Mouse (Mus musculus): Measurements from ENCODE around the gene Cd8a. TPM values are rescaled to one million over a fixed set of nuclear protein-coding genes. Genes with fewer than 3 reads are reported as not detected.

Cd8a gene
- polyA plus RNA-seq, 1 experiment from 2014 or later, result not detected

- H3K4me3 ChIP-seq (ENCODE audit: low read depth, low read length), result no peak overlapping the region
- 79% methylated on average over 2 of the region's 2 CpGs for WGBS
- H3K9me3 ChIP-seq (ENCODE audit: control insufficient read depth, low read length), result 0 out of 2 replicates have a peak, but pooled peaks cover 6% of the 10 kb centered on the region
- no peak for DNase-seq (ENCODE audit: low spot score)
- no peaks in the 10 kb centered on the region for H3K27me3 ChIP-seq (replicated peaks; ENCODE audit: control insufficient read depth, insufficient read depth, low read length)
- no peaks in the 10 kb centered on the region for H3K36me3 ChIP-seq (ENCODE audit: control insufficient read depth, insufficient read depth, low read length)
- H3K27ac ChIP-seq (ENCODE audit: low read depth), result no peak overlapping the region
- no peak overlapping the region for H3K4me2 ChIP-seq (ENCODE audit: low read length)
- ATAC-seq (replicated peaks; ENCODE audit: low FRiP score, low TSS enrichment, low read depth), result no peak
- no peaks in the 10 kb centered on the region for H3K4me1 ChIP-seq (replicated peaks; ENCODE audit: control insufficient read depth, insufficient read depth, low read length)
- no peak overlapping the region for H3K9ac ChIP-seq (ENCODE audit: low read length)
These were observed 1.7 kb downstream of the Cd8a start for GRCm38 (mm10) chr6:71374921-71375320.

- DNase-seq (ENCODE audit: low spot score), result no peak
- Histone ChIP-seq H3K4me3 (ENCODE audit: low read depth, low read length) (no peak overlapping the region), H3K36me3 (ENCODE audit: control insufficient read depth, insufficient read depth, low read length) (no peaks in the 10 kb centered on the region), H3K27me3 (replicated peaks; ENCODE audit: control insufficient read depth, insufficient read depth, low read length) (no peaks in the 10 kb centered on the region), H3K9ac (ENCODE audit: low read length) (no peak overlapping the region), H3K9me3 (ENCODE audit: control insufficient read depth, low read length) (0 out of 2 replicates have a peak, but pooled peaks cover 6% of the 10 kb centered on the region), H3K27ac (ENCODE audit: low read depth) (no peak overlapping the region), H3K4me2 (ENCODE audit: low read length) (no peak overlapping the region), H3K4me1 (replicated peaks; ENCODE audit: control insufficient read depth, insufficient read depth, low read length) (no peaks in the 10 kb centered on the region)
- ATAC-seq (replicated peaks; ENCODE audit: low FRiP score, low TSS enrichment, low read depth), result no peak
- 98% methylated on average over 13 of the region's 13 CpGs for WGBS
These were observed 3.5 kb downstream of the Cd8a start for GRCm38 (mm10) chr6:71376711-71377110.

DNA sequence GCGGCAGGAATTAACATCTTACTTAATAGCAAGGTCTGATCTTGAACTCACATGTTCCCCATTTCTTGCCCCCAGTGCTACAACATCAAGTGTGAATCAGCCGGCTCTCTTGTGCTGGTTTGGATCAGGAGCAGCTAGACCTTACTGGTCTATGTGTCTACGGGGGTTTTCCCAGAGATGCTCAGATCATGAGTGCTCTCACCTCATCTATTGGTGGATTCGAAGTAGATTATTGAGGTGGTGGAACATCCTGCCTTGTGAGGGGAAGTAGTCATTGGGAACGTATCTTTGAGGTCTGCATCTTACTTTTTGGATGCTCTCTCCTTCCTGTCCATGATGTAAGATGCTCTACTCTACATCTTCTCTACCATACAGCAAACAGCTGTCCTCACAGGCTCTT, 8.4 kb downstream of the Cd8a start:
- Histone ChIP-seq H3K27ac (ENCODE audit: low read depth) (no peak overlapping the region), H3K4me3 (ENCODE audit: low read depth, low read length) (no peak overlapping the region), H3K9me3 (ENCODE audit: control insufficient read depth, low read length) (0 out of 2 replicates have a peak, but pooled peaks cover 6% of the 10 kb centered on the region), H3K36me3 (ENCODE audit: control insufficient read depth, insufficient read depth, low read length) (no peaks in the 10 kb centered on the region), H3K27me3 (replicated peaks; ENCODE audit: control insufficient read depth, insufficient read depth, low read length) (no peaks in the 10 kb centered on the region), H3K4me2 (ENCODE audit: low read length) (no peak overlapping the region), H3K4me1 (replicated peaks; ENCODE audit: control insufficient read depth, insufficient read depth, low read length) (no peaks in the 10 kb centered on the region), H3K9ac (ENCODE audit: low read length) (no peak overlapping the region)
- 85% methylated on average over 5 of the region's 5 CpGs for WGBS
- no peak for DNase-seq (ENCODE audit: low spot score)
- ATAC-seq (replicated peaks; ENCODE audit: low FRiP score, low TSS enrichment, low read depth), result no peak

DNA sequence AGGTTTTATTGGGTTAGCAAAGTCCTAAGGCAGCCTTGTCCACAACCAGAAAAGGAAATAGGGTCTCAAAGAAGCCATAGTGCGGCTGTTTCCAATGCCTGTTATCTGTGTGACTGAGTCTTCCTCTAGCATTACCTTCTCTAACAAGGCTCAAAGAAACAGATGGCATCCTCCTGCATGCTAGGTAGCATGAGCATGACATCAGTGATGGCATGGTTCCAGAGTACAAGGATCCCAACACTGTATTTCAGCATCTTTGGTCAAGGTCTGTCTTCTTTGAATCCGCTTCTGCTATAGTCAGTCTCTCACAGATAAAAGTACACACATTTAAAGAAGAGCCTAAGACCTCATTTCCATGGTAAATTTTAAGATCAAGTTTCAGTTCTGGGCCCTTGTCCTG, 17.3 kb downstream of the Cd8a start:
- Histone ChIP-seq H3K36me3 (ENCODE audit: control insufficient read depth, insufficient read depth, low read length) (peaks cover 46% of the 10 kb centered on the region), H3K9ac (ENCODE audit: low read length) (no peak overlapping the region), H3K4me3 (ENCODE audit: low read depth, low read length) (no peak overlapping the region), H3K4me2 (ENCODE audit: low read length) (no peak overlapping the region), H3K27ac (ENCODE audit: low read depth) (no peak overlapping the region), H3K27me3 (replicated peaks; ENCODE audit: control insufficient read depth, insufficient read depth, low read length) (no peaks in the 10 kb centered on the region), H3K9me3 (ENCODE audit: control insufficient read depth, low read length) (no peaks in the 10 kb centered on the region), H3K4me1 (replicated peaks; ENCODE audit: control insufficient read depth, insufficient read depth, low read length) (no peaks in the 10 kb centered on the region)
- no peak for ATAC-seq (replicated peaks; ENCODE audit: low FRiP score, low TSS enrichment, low read depth)
- WGBS, result 94% methylated on average over 2 of the region's 2 CpGs
- DNase-seq (ENCODE audit: low spot score), result no peak

GRCm38 (mm10) chr6:71396016-71396415, 22.8 kb downstream of the Cd8a start:
- DNase-seq (ENCODE audit: low spot score) (no peak), ATAC-seq (replicated peaks; ENCODE audit: low FRiP score, low TSS enrichment, low read depth) (no peak)
- Histone ChIP-seq H3K27ac (ENCODE audit: low read depth) (no peak overlapping the region), H3K4me1 (replicated peaks; ENCODE audit: control insufficient read depth, insufficient read depth, low read length) (no peaks in the 10 kb centered on the region), H3K9ac (ENCODE audit: low read length) (no peak overlapping the region), H3K4me3 (ENCODE audit: low read depth, low read length) (no peak overlapping the region), H3K4me2 (ENCODE audit: low read length) (no peak overlapping the region), H3K36me3 (ENCODE audit: control insufficient read depth, insufficient read depth, low read length) (peaks cover 65% of the 10 kb centered on the region), H3K9me3 (ENCODE audit: control insufficient read depth, low read length) (no peaks in the 10 kb centered on the region), H3K27me3 (replicated peaks; ENCODE audit: control insufficient read depth, insufficient read depth, low read length) (no peaks in the 10 kb centered on the region)
- 93% methylated on average over 1 of the region's 1 CpGs for WGBS

DNA sequence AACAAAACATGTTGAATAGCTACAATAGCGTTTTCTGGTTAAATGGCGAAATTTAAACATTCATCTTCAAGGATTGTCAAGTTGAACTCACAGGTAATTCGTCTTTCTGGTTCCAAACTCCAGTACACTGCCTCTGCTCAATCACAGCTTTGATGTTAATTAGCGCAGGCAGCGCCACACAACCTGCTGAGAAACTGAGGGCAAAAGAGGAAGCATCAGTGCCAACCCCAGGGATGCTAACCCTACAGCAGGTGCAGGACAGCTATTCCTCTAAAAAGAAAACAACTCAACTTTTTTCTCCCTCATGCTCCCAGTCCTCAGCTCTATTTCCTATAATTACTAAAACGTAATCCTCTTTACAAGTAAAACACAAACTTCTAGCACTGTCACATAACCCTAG, 23.5 kb downstream of the Cd8a start:
- DNase-seq (ENCODE audit: low spot score), result no peak
- no peak overlapping the region for H3K9ac ChIP-seq (ENCODE audit: low read length)
- H3K4me1 ChIP-seq (replicated peaks; ENCODE audit: control insufficient read depth, insufficient read depth, low read length), result no peaks in the 10 kb centered on the region
- no peak overlapping the region for H3K4me2 ChIP-seq (ENCODE audit: low read length)
- H3K9me3 ChIP-seq (ENCODE audit: control insufficient read depth, low read length), result no peaks in the 10 kb centered on the region
- peaks cover 59% of the 10 kb centered on the region for H3K36me3 ChIP-seq (ENCODE audit: control insufficient read depth, insufficient read depth, low read length)
- H3K4me3 ChIP-seq (ENCODE audit: low read depth, low read length), result no peak overlapping the region
- H3K27ac ChIP-seq (ENCODE audit: low read depth), result no peak overlapping the region
- no peaks in the 10 kb centered on the region for H3K27me3 ChIP-seq (replicated peaks; ENCODE audit: control insufficient read depth, insufficient read depth, low read length)
- WGBS, result 93% methylated on average over 6 of the region's 6 CpGs
- ATAC-seq (replicated peaks; ENCODE audit: low FRiP score, low TSS enrichment, low read depth), result no peak

- H3K27me3 ChIP-seq (replicated peaks; ENCODE audit: control insufficient read depth, insufficient read depth, low read length), result no peaks in the 10 kb centered on the region
- H3K4me2 ChIP-seq (ENCODE audit: low read length), result no peak overlapping the region
- H3K9ac ChIP-seq (ENCODE audit: low read length), result no peak overlapping the region
- H3K36me3 ChIP-seq (ENCODE audit: control insufficient read depth, insufficient read depth, low read length), result peaks cover 39% of the 10 kb centered on the region
- DNase-seq (ENCODE audit: low spot score), result no peak
- 82% methylated on average over 4 of the region's 4 CpGs for WGBS
- no peaks in the 10 kb centered on the region for H3K9me3 ChIP-seq (ENCODE audit: control insufficient read depth, low read length)
- ATAC-seq (replicated peaks; ENCODE audit: low FRiP score, low TSS enrichment, low read depth), result no peak
- no peaks in the 10 kb centered on the region for H3K4me1 ChIP-seq (replicated peaks; ENCODE audit: control insufficient read depth, insufficient read depth, low read length)
- H3K27ac ChIP-seq (ENCODE audit: low read depth), result no peak overlapping the region
- H3K4me3 ChIP-seq (ENCODE audit: low read depth, low read length), result no peak overlapping the region
These were observed 25.8 kb downstream of the Cd8a start for GRCm38 (mm10) chr6:71398829-71399609.

GRCm38 (mm10) chr6:71414624-71415023, 41.4 kb downstream of the Cd8a start:
- Histone ChIP-seq H3K4me2 (ENCODE audit: low read length) (no peak overlapping the region), H3K27me3 (replicated peaks; ENCODE audit: control insufficient read depth, insufficient read depth, low read length) (no peaks in the 10 kb centered on the region), H3K4me1 (replicated peaks; ENCODE audit: control insufficient read depth, insufficient read depth, low read length) (no peaks in the 10 kb centered on the region), H3K9ac (ENCODE audit: low read length) (no peak overlapping the region), H3K27ac (ENCODE audit: low read depth) (no peak overlapping the region), H3K36me3 (ENCODE audit: control insufficient read depth, insufficient read depth, low read length) (peaks cover 31% of the 10 kb centered on the region), H3K4me3 (ENCODE audit: low read depth, low read length) (no peak overlapping the region), H3K9me3 (ENCODE audit: control insufficient read depth, low read length) (no peaks in the 10 kb centered on the region)
- DNase-seq (ENCODE audit: low spot score) (no peak), ATAC-seq (replicated peaks; ENCODE audit: low FRiP score, low TSS enrichment, low read depth) (no peak)
- WGBS, result 87% methylated on average over 4 of the region's 4 CpGs

DNA sequence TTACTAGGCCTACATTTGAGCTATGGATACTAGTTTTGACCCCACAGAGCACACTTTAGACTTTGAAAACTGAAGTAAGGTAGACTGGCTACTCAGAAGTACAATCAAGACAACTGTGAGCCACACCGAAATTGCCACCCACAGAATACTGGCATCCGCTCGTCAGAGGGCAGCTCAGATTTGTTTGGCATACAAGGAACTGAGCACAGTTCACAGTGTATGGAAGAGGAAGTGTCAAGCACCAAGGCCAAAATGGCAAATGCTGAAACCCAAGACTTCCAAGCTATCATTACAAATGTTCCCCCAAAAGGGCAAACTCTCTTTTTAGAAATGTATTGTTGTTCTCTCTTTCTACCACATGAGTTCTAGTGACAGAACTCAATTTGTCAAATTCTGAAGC, 42.2 kb downstream of the Cd8a start:
- Histone ChIP-seq H3K27ac (ENCODE audit: low read depth) (no peak overlapping the region), H3K36me3 (ENCODE audit: control insufficient read depth, insufficient read depth, low read length) (peaks cover 28% of the 10 kb centered on the region), H3K27me3 (replicated peaks; ENCODE audit: control insufficient read depth, insufficient read depth, low read length) (no peaks in the 10 kb centered on the region), H3K4me3 (ENCODE audit: low read depth, low read length) (no peak overlapping the region), H3K4me1 (replicated peaks; ENCODE audit: control insufficient read depth, insufficient read depth, low read length) (no peaks in the 10 kb centered on the region), H3K9ac (ENCODE audit: low read length) (no peak overlapping the region), H3K4me2 (ENCODE audit: low read length) (no peak overlapping the region), H3K9me3 (ENCODE audit: control insufficient read depth, low read length) (no peaks in the 10 kb centered on the region)
- DNase-seq (ENCODE audit: low spot score) (no peak), ATAC-seq (replicated peaks; ENCODE audit: low FRiP score, low TSS enrichment, low read depth) (no peak)
- 85% methylated on average over 3 of the region's 3 CpGs for WGBS

Data from intestine, embryonic 14.5 days (tissue).